Mouse (Mus musculus) spleen, adult 2 months (tissue): ENCODE results near the gene Gng5. TPM values are rescaled to one million over a fixed set of nuclear protein-coding genes. Genes with fewer than 3 reads are reported as not detected.

ENCODE experiments used
- DNase-seq, 2 experiments: peaks; one replicate each; pipeline versions ENCODE4 v3.0.0 to v3.0.0-alpha.2; 2012 to 2021; ENCODE audit warnings: low spot score in 2 of 2, low read depth in 1 of 2
- H3K27ac ChIP-seq: fragments of 200-500 bp; 2 replicates; pipeline ENCODE4 v1.5.1; 2012; ENCODE audit warnings: low read length, inconsistent platforms; ENCODE audit not compliant: insufficient read depth
- H3K27me3 ChIP-seq: fragments of 200-500 bp; 2 replicates; pipeline ENCODE4 v1.6.1; 2012; ENCODE audit warnings: mild to moderate bottlenecking, moderate library complexity, low read length, inconsistent platforms; ENCODE audit not compliant: control insufficient read depth, insufficient read depth
- H3K36me3 ChIP-seq: fragments of 200-500 bp; 2 replicates; pipeline ENCODE4 v1.6.1; 2012; ENCODE audit warnings: mild to moderate bottlenecking, low read length, inconsistent platforms; ENCODE audit not compliant: control insufficient read depth, insufficient read depth
- H3K4me1 ChIP-seq: fragments of 200-500 bp; 2 replicates; pipeline ENCODE4 v1.6.1; 2011; ENCODE audit warnings: inconsistent platforms; ENCODE audit not compliant: control insufficient read depth, insufficient read depth, insufficient read length
- H3K4me3 ChIP-seq: fragments of 200-500 bp; 2 replicates; pipeline ENCODE4 v1.5.1; 2011; ENCODE audit warnings: mild to moderate bottlenecking, inconsistent platforms; ENCODE audit not compliant: insufficient read depth, insufficient read length; ENCODE audit errors: extremely low read depth
- CTCF ChIP-seq: fragments of 200-500 bp; IDR thresholded peaks from 2 replicates; pipeline ENCODE4 v1.5.1; 2011; ENCODE audit warnings: mild to moderate bottlenecking, inconsistent platforms; ENCODE audit not compliant: insufficient read depth, insufficient read length, insufficient replicate concordance; ENCODE audit errors: extremely low read depth
- POLR2A ChIP-seq: fragments of 200-500 bp; IDR thresholded peaks from 2 replicates; pipeline ENCODE4 v1.6.1; 2011; ENCODE audit warnings: low read depth, low read length, inconsistent platforms
- WGBS: fragments of 180-500 bp; shearing (Covaris S2); methylation state at CpG from one replicate; pipeline ENCODE4 v1.1.7; 2018; 5-methylcytosine and 5-hydroxymethylcytosine counted together
- polyA plus RNA-seq: library from polyadenylated mRNA; depleted of rRNA; stranded (reverse); fragments of >200 nt; gene quantifications from 2 replicates; pipeline ENCODE4 v1.2.3, GENCODE M21; 2012

The Gng5 gene
- polyA plus RNA-seq, 1 experiment = 178 TPM

DNA sequence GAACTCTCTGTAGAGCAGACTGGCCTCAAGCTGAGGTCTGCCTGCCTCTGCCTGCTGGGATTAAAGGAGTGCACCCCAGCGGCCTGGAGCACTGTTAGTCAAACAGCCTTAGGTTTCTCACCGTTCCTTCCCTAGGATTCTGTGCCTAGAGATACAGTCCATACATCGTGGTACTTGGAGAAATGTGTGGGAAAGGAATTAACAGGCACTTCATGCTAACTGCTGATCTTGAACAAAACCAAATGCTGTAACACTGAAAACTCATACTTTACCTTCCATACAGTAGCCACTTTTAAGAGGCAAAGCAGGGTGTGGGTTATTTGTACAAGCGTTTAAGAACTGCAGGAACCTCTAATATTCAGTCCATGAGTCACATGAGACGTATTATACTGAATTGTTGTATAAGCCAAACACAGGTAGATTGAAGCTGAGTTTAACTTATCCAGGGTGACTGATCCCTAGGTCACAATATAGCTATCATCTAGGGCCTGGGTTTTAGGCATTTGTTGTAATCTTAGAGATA is 2.1 kb downstream of the Gng5 start:
- H3K27me3 ChIP-seq = no peaks in the 10 kb centered on the region
- peaks cover 7% of the 10 kb centered on the region for H3K4me1 ChIP-seq
- TF ChIP-seq CTCF (no peak), POLR2A (no peak)
- 75% methylated on average over 5 of the region's 5 CpGs for WGBS
- no peak overlapping the region; the same call in 1 of the 2 replicates for H3K4me3 ChIP-seq
- peaks cover 16% of the 10 kb centered on the region for H3K36me3 ChIP-seq
- no peak for DNase-seq
- no peak overlapping the region for H3K27ac ChIP-seq

DNA sequence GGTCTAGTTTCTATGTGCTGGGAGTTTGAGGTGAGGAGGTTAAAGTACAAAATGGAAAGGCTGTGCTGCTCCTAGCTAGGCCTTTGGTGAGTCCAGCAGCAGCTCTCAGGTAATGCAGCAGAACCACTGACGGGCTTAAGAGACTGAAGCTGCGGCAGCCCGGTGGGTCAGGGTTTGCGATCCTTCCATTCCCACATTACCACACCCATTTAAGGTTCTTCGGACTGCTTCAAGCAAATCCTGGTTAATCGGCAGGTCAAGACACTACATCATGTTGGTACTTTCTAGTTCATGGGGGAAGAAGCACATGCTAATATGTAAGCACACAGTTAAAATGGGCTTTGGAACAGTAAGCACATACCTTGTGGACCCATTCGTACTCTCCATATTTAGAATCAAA is 7.1 kb downstream of the Gng5 start:
- Histone ChIP-seq H3K36me3 (peaks cover 34% of the 10 kb centered on the region), H3K27ac (no peak overlapping the region)

DNA sequence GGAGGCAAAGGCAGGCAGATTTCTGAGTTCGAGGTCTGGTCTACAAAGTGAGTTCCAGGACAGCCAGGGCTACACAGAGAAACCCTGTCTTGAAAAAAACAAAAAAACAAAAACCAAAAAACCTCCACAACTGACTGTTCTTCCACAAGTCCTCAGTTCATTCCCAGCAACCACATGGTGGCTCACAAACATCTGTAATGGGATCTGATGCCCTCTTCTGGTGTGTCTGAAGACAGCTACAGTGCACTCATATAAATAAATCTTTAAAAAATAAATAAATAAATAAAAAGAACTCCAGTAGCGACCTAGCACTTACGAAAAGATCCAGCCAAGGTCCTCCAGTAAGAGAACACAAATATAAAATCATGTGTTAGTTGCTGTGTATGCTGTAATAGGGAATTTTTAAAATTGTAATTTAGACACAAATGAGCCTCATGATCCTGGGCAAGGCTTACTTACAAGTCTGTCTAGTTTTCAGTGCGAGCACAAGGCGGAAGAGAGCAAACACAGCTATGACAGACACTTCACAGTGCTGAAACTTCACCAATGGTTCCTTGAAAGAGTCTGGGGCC is 20.7 kb downstream of the Gng5 start:
- no peak for TF ChIP-seq CTCF
- no peak for TF ChIP-seq POLR2A
- Histone ChIP-seq H3K36me3 (peaks cover 7% of the 10 kb centered on the region), H3K4me1 (no peaks in the 10 kb centered on the region; the same call in 1 of the 2 replicates), H3K27ac (peak overlapping the region; percentile 34; the same call in 1 of the 2 replicates), H3K4me3 (peak overlapping the region; percentile 94), H3K27me3 (no peaks in the 10 kb centered on the region)
- 46% methylated on average over 5 of the region's 5 CpGs for WGBS
- no peak for DNase-seq

More for the DNA sequence above, 7.1 kb downstream of the Gng5 start:
- TF ChIP-seq POLR2A (no peak), CTCF (no peak)
- Histone ChIP-seq H3K4me1 (no peaks in the 10 kb centered on the region; the same call in 1 of the 2 replicates), H3K4me3 (no peak overlapping the region), H3K27me3 (no peaks in the 10 kb centered on the region)
- 97% methylated on average over 7 of the region's 7 CpGs for WGBS
- no peak for DNase-seq

GRCm38 (mm10) chr3:146520798-146521651 is 21.4 kb downstream of the Gng5 start, which contains the start of gene Rpf1:
Gene Rpf1 (minus strand): TSS chr3:146521429.
- H3K27me3 ChIP-seq = no peaks in the 10 kb centered on the region
- peak within 1 kb of the TSS; percentile 99 for H3K27ac ChIP-seq
- 1% methylated on average over 66 of the region's 82 CpGs for WGBS
- peaks cover 7% of the 10 kb centered on the region for H3K36me3 ChIP-seq
- DNase-seq = peak; percentile 89 to 90
- peak within 1 kb of the TSS; percentile 94 for H3K4me3 ChIP-seq
- TF ChIP-seq CTCF = 0 out of 2 replicates have a peak, but pooled peaks have one; percentile 4
- peak; percentile 56; the same call in 1 of the 2 replicates for TF ChIP-seq POLR2A
- H3K4me1 ChIP-seq = no peaks in the 10 kb centered on the region; the same call in 1 of the 2 replicates

GRCm38 (mm10) chr3:146521652-146522020 is 22.0 kb downstream of the Gng5 start:
- H3K4me1 ChIP-seq = no peaks in the 10 kb centered on the region; the same call in 1 of the 2 replicates
- H3K4me3 ChIP-seq = peak overlapping the region; percentile 94
- DNase-seq = no peak
- H3K27me3 ChIP-seq = no peaks in the 10 kb centered on the region; the same call in 1 of the 2 replicates
- H3K36me3 ChIP-seq = peaks cover 7% of the 10 kb centered on the region
- H3K27ac ChIP-seq = peak overlapping the region; percentile 99
- no peak for TF ChIP-seq POLR2A
- no peak for TF ChIP-seq CTCF
- WGBS = 25% methylated on average over 8 of the region's 8 CpGs

- no peak for TF ChIP-seq POLR2A
- TF ChIP-seq CTCF = no peak
- WGBS = 65% methylated on average over 2 of the region's 2 CpGs
- H3K36me3 ChIP-seq = no peaks in the 10 kb centered on the region
- H3K4me3 ChIP-seq = no peak overlapping the region
- DNase-seq = no peak
- no peaks in the 10 kb centered on the region for H3K4me1 ChIP-seq
- H3K27me3 ChIP-seq = no peaks in the 10 kb centered on the region; the same call in 1 of the 2 replicates
- H3K27ac ChIP-seq = no peak overlapping the region
Measured at GRCm38 (mm10) chr3:146528335-146528734, 28.7 kb downstream of the Gng5 start.
